Mouse (Mus musculus) myocyte (in vitro differentiated cells): Measurements from ENCODE around the gene Angptl8. TPM values are rescaled to one million over a fixed set of nuclear protein-coding genes. Genes with fewer than 3 reads are reported as not detected.
"Not testable (repeated sequence)": the region's sequence is repeated elsewhere in the genome, so short reads cannot be mapped to it uniquely, and the experiment has no call there.

Experiments
- H3K27me3 ChIP-seq: one replicate; pipeline ENCODE4 v1.6.1; 2011; ENCODE audit not compliant: control insufficient read depth, insufficient read depth, insufficient read length
- H3K36me3 ChIP-seq: one replicate; pipeline ENCODE4 v1.6.1; 2011; ENCODE audit not compliant: control insufficient read depth, insufficient read depth
- H3K4me2 ChIP-seq: one replicate; pipeline ENCODE4 v1.6.1; 2011; ENCODE audit warnings: low read depth, control low read depth
- H3K4me3 ChIP-seq: one replicate; pipeline ENCODE4 v1.5.1; 2011; ENCODE audit warnings: mild to moderate bottlenecking, control low read depth, moderate library complexity
- H3K79me2 ChIP-seq: one replicate; pipeline ENCODE4 v1.6.1; 2011; ENCODE audit not compliant: control insufficient read depth, insufficient read depth
- H3ac ChIP-seq: one replicate; pipeline ENCODE4 v1.6.1; 2011; ENCODE audit not compliant: control insufficient read depth, insufficient read length
- CEBPB ChIP-seq: IDR thresholded peaks from 2 replicates; pipeline ENCODE4 v1.6.1; 2011; ENCODE audit warnings: mild to moderate bottlenecking, moderate library complexity; ENCODE audit not compliant: poor library complexity, insufficient read depth, severe bottlenecking
- E2F4 ChIP-seq: IDR thresholded peaks from one replicate; pipeline ENCODE4 v1.6.1; 2011; ENCODE audit warnings: mild to moderate bottlenecking, control low read depth, moderate library complexity; ENCODE audit not compliant: insufficient read depth
- MAX ChIP-seq: IDR thresholded peaks from one replicate; pipeline ENCODE4 v1.6.1; 2011; ENCODE audit warnings: low read depth, mild to moderate bottlenecking, control low read depth
- MYOD1 ChIP-seq, 3 experiments: IDR thresholded peaks; one replicate each; pipeline ENCODE4 v1.6.1; 2011; ENCODE audit warnings: control low read depth in 2 of 3, low read depth in 2 of 3, mild to moderate bottlenecking in 2 of 3, moderate library complexity in 1 of 3; ENCODE audit not compliant: insufficient read length in 2 of 3, control insufficient read depth in 1 of 3
- MYOG ChIP-seq, 3 experiments: IDR thresholded peaks; one replicate each; pipeline ENCODE4 v1.6.1; 2011; ENCODE audit warnings: control low read depth in 2 of 3, low read depth in 2 of 3, mild to moderate bottlenecking in 2 of 3; ENCODE audit not compliant: insufficient read length in 2 of 3, control insufficient read depth in 1 of 3, insufficient read depth in 1 of 3
- POLR2A ChIP-seq: IDR thresholded peaks from one replicate; pipeline ENCODE4 v1.6.1; 2011; ENCODE audit warnings: low read depth, mild to moderate bottlenecking, control low read depth, moderate library complexity; ENCODE audit not compliant: insufficient read length
- POLR2AphosphoS2 ChIP-seq: IDR thresholded peaks from one replicate; pipeline ENCODE4 v1.6.1; 2011; ENCODE audit warnings: low read depth, control low read depth; ENCODE audit not compliant: insufficient read length
- REST ChIP-seq: IDR thresholded peaks from one replicate; pipeline ENCODE4 v1.6.1; 2011; ENCODE audit warnings: mild to moderate bottlenecking, control low read depth, moderate library complexity; ENCODE audit not compliant: insufficient read depth, insufficient read length
- SRF ChIP-seq: IDR thresholded peaks from one replicate; pipeline ENCODE4 v1.6.1; 2011; ENCODE audit warnings: low read depth; ENCODE audit not compliant: control insufficient read depth, insufficient read length
- TCF12 ChIP-seq: IDR thresholded peaks from one replicate; pipeline ENCODE4 v1.6.1; 2011; ENCODE audit warnings: mild to moderate bottlenecking, control low read depth; ENCODE audit not compliant: poor library complexity, insufficient read depth, severe bottlenecking
- TCF3 ChIP-seq: IDR thresholded peaks from one replicate; pipeline ENCODE4 v1.6.1; 2011; ENCODE audit warnings: low read depth, control low read depth; ENCODE audit not compliant: insufficient read length
- USF1 ChIP-seq: IDR thresholded peaks from one replicate; pipeline ENCODE4 v1.6.1; 2011; ENCODE audit warnings: low read depth, mild to moderate bottlenecking, control low read depth, moderate library complexity
- polyA plus RNA-seq: library from polyadenylated mRNA; unstranded; fragments of >200 nt; fragmentation: generic; extraction: Trizol; gene quantifications from one replicate; pipeline ENCODE4 v1.2.1, GENCODE M21; 2012; ENCODE audit warnings: missing spikeins

The Angptl8 gene
- polyA plus RNA-seq, 1 experiment, result not detected

DNA sequence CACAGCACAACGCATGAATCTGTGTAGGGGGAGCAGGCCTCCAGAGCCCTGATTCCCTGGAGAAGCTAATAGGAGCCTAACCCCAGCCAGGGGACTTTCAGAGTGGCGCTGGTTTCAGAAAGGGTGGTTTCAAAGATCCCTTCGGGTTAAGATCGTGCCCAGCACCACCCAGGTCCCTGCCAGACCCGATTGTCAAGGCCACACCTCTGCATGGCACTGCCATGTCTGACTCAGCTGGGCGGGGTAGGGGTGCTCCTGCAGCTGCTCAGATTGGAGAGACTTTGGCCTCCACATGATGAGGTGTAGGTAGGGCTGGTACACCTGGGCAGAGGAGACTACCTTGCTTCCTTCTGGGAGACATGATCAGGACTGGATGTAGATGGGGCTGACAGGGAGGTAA lies 19.6 kb downstream of the Angptl8 start:
- Histone ChIP-seq H3K27me3 (no peaks in the 10 kb centered on the region), H3K4me2 (no peak overlapping the region), H3K36me3 (no peaks in the 10 kb centered on the region), H3ac (no peak overlapping the region), H3K79me2 (no peaks in the 10 kb centered on the region), H3K4me3 (no peak overlapping the region)
- no peak for TF ChIP-seq CEBPB
- no peak for TF ChIP-seq POLR2AphosphoS2
- TF ChIP-seq SRF, result no peak
- peak in 1 of 3 experiments; percentile 5 for TF ChIP-seq MYOD1 (IDR thresholded peaks at IDR 0.05; ENCODE audit: control insufficient read depth in 1 of 3, insufficient read length in 2 of 3, low read depth in 2 of 3)
- no peak for TF ChIP-seq USF1
- TF ChIP-seq MAX, result no peak
- no peak for TF ChIP-seq POLR2A

DNA sequence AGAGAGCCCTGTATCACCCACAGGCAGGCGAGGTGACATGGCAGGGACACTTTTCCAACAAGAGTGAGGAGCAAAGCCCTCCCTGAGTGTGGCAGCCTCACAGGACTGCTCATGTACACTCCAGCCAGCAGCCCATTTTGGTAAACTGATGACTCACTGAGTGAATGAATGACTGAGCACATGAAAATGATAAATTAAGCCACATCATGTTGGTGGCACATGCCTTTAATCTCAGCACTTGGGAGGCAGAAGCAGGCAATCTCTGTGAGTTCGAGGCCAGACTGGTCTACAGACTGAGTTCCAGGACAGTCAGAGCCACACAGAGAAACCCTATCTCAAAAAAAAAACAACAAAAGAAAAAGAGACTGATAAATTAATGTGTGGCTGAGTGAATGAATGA lies 22.2 kb downstream of the Angptl8 start:
- no peak overlapping the region for H3ac ChIP-seq
- no peaks in the 10 kb centered on the region for H3K27me3 ChIP-seq
- TF ChIP-seq CEBPB (no peak), E2F4 (no peak), MYOD1 (IDR thresholded peaks at IDR 0.05; ENCODE audit: control insufficient read depth in 1 of 3, insufficient read length in 2 of 3, low read depth in 2 of 3) (no peak), TCF3 (no peak), POLR2A (no peak), REST (no peak), USF1 (no peak), POLR2AphosphoS2 (no peak), SRF (no peak), MYOG (IDR thresholded peaks at IDR 0.05; ENCODE audit: control insufficient read depth in 1 of 3, insufficient read depth in 1 of 3, insufficient read length in 2 of 3, low read depth in 2 of 3) (no peak)
- no peaks in the 10 kb centered on the region for H3K36me3 ChIP-seq
- no peak overlapping the region for H3K4me3 ChIP-seq
- H3K79me2 ChIP-seq, result no peaks in the 10 kb centered on the region
- no peak overlapping the region for H3K4me2 ChIP-seq

DNA sequence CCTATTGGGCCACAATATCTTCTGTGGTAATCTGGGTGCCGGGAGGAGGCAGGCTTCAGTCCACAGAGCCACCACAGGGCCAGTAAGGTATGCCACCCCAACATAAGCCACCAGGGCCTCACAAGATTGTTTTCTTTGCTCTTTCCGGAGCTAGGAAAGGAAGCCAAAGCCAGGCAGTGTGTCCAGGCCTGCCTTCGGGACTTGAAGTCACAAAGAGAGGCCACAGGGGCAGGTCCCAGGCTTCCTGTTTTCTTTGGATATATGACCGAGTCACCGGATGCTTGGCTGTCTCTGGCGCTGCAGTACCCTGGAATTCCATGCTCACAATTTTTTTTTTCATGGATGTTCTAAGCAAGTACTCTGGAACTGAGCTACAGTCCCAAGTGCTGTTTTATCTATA lies 22.8 kb downstream of the Angptl8 start:
- H3K79me2 ChIP-seq, result no peaks in the 10 kb centered on the region
- no peaks in the 10 kb centered on the region for H3K27me3 ChIP-seq
- H3K4me3 ChIP-seq, result no peak overlapping the region
- no peak overlapping the region for H3K4me2 ChIP-seq
- H3K36me3 ChIP-seq, result no peaks in the 10 kb centered on the region
- H3ac ChIP-seq, result no peak overlapping the region
- no peak for TF ChIP-seq CEBPB
- TF ChIP-seq REST, result no peak
- no peak for TF ChIP-seq POLR2AphosphoS2
- no peak for TF ChIP-seq TCF12
- no peak for TF ChIP-seq SRF
- TF ChIP-seq MYOG (IDR thresholded peaks at IDR 0.05; ENCODE audit: control insufficient read depth in 1 of 3, insufficient read depth in 1 of 3, insufficient read length in 2 of 3, low read depth in 2 of 3), result no peak
- no peak for TF ChIP-seq E2F4
- TF ChIP-seq USF1, result no peak
- TF ChIP-seq MYOD1 (IDR thresholded peaks at IDR 0.05; ENCODE audit: control insufficient read depth in 1 of 3, insufficient read length in 2 of 3, low read depth in 2 of 3), result no peak
- no peak for TF ChIP-seq TCF3
- no peak for TF ChIP-seq MAX
- no peak for TF ChIP-seq POLR2A

DNA sequence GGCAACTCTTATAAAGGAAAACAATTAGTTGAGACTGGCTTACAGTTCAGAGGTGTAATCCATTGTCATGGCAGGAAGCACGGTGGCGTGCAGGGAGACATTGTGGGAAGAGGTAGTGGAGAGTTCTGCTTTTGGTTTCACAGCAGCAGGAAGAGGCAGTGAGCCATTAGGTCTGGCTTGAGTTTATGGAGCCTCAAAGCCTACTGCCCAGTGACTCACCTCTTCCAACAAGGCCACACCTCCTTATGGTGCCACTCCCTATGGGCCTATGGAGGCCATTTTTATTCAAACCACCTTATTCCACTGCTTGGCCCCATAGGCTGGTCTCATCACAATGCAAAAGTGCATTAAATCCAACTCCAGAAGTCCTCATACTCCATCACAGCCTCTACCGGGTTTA lies 24.3 kb downstream of the Angptl8 start:
- no peak overlapping the region for H3K4me3 ChIP-seq
- no peaks in the 10 kb centered on the region for H3K36me3 ChIP-seq
- H3ac ChIP-seq, result no peak overlapping the region
- no peak overlapping the region for H3K4me2 ChIP-seq
- no peaks in the 10 kb centered on the region for H3K27me3 ChIP-seq
- no peak for TF ChIP-seq MYOD1 (IDR thresholded peaks at IDR 0.05; ENCODE audit: control insufficient read depth in 1 of 3, insufficient read length in 2 of 3, low read depth in 2 of 3)
- no peak for TF ChIP-seq CEBPB
- no peak for TF ChIP-seq MAX
- no peak for TF ChIP-seq TCF3
- no peak for TF ChIP-seq TCF12
- no peaks in the 10 kb centered on the region for H3K79me2 ChIP-seq

- not testable (repeated sequence) for H3K4me2 ChIP-seq, H3K4me3 ChIP-seq, H3K79me2 ChIP-seq, H3K27me3 ChIP-seq, H3K36me3 ChIP-seq, H3ac ChIP-seq
Observed at GRCm38 (mm10) chr9:21860349-21860748, 25.0 kb downstream of the Angptl8 start.

DNA sequence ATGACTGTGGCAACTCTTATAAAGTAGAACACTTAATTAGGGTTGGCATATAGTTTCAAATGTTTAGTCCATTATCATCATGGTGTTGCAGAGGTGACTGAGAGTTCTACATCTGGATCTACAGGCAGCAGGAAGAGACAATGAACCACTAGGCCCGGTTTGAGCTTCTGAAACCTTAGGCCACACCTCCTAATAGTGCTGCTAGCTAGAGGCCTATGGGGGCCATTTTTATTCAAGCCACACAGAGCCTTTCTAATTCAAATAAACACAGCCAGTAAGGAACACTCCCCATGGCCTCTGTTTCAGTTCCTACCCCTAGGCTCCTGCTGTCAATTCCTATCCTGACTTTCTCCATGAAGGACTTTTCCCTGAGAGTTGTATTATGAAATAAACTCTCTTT lies 26.9 kb downstream of the Angptl8 start:
- Histone ChIP-seq H3ac (no peak overlapping the region), H3K36me3 (no peaks in the 10 kb centered on the region), H3K4me3 (no peak overlapping the region), H3K79me2 (no peaks in the 10 kb centered on the region), H3K4me2 (no peak overlapping the region), H3K27me3 (no peaks in the 10 kb centered on the region)
- no peak for TF ChIP-seq TCF3
- TF ChIP-seq CEBPB, result no peak
- no peak for TF ChIP-seq MAX
- no peak for TF ChIP-seq POLR2A
- TF ChIP-seq MYOD1 (IDR thresholded peaks at IDR 0.05; ENCODE audit: control insufficient read depth in 1 of 3, insufficient read length in 2 of 3, low read depth in 2 of 3), result no peak
- no peak for TF ChIP-seq TCF12
- no peak for TF ChIP-seq REST
- TF ChIP-seq E2F4, result no peak
- no peak for TF ChIP-seq POLR2AphosphoS2
- TF ChIP-seq USF1, result no peak
